Mouse (Mus musculus): Measurements from ENCODE around the gene Sell.

DNA sequence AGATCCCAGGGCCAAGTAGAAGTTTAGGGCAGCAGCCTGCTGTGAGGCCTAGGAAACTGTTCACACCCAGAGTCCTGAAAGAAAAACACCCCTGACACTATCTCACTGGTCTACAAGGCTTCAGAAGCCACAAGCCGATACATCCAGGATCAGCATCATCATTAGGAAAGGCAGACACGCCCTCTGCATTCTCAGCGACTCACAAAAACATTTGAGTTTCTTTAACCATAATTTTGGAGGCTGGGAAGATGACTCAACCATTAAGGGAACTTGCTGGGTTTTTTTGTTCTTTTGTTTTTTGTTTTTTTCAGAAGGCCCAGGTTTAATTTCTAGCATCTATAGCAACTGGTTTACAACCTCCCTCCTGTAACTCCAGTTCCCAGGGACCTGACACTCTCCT, 62.1 kb downstream of the Sell start:
- TF ChIP-seq POLR2A (IDR thresholded peaks at IDR 0.05; ENCODE audit: borderline replicate concordance, extremely low read depth, insufficient read depth, insufficient read length, poor library complexity, severe bottlenecking): no peak
- TF ChIP-seq CTCF (IDR thresholded peaks at IDR 0.05; ENCODE audit: borderline replicate concordance, extremely low read depth, insufficient read depth, insufficient read length): no peak

Measured in brain, embryonic 14.5 days (tissue).